Mouse (Mus musculus): ENCODE results near the gene Zfp281.

DNA sequence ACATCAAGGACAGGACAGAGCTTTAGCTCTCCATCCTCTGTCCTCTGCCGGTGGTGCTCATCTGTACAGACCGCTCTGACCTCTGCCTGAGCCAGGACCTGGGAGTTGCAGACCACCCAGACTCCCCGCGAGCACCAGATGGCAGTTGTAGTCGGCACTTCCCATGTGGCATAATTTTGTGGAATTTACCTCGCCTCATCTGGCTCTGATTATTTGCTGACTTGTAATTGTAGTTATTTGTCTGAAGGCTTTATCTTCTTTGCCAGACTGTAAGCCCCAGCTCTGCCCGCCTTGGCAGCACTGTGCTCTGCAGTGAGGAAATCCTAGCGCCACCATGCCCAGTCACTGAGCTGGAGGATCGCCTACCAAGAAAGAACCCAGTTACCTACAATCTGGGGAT, 35.8 kb upstream of the Zfp281 start:
- TF ChIP-seq GATA1 (IDR thresholded peaks at IDR 0.05; ENCODE audit: borderline replicate concordance, low read length) (no peak), FLI1 (IDR thresholded peaks at IDR 0.05; ENCODE audit: low read length) (no peak)

Measured in megakaryocyte, embryonic 14.5 days (primary cell).